Mouse (Mus musculus): ENCODE data around the gene Gfra1.

- TF ChIP-seq POLR2A (IDR thresholded peaks at IDR 0.05; ENCODE audit: borderline replicate concordance, low read depth, low read length): no peak
- TF ChIP-seq CTCF (IDR thresholded peaks at IDR 0.05; ENCODE audit: low read depth, low read length): no peak
Observed at GRCm38 (mm10) chr19:58368513-58368912, 87.2 kb downstream of the Gfra1 start.

Measured in bone marrow macrophage, adult 2 months (primary cell).